Mouse (Mus musculus) layer of hippocampus, postnatal 14 days (tissue): ENCODE measurements at regions not wholly inside any gene's neighbourhood (a gene's known extent, or its start where the extent isn't known, plus 50 kb on each side); places are given as distances from the start of the nearest gene placed in this dataset.

Experiments
- DNase-seq, 2 experiments: peaks; one replicate each; pipeline ENCODE4 v3.0.0; 2021 to 2022; ENCODE audit warnings: low spot score in 2 of 2, mixed read lengths in 1 of 2

DNA sequence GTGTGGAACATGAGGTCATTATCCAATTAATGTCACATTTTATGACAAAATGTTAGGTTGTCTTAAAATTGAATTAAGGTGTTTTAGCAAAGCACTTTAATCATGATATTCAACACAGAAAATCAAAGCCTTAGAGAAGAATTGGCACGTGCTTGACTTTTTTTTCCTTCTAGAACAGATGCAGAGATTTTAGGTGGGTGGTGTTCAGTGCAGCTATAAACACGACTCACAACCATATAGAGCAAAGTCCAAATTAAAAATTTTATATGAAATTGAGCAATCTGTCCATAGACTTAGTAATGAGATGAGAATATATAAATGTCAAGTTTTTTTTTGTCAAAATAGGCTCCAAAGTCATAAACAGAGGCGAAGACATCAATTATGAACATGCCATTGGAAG is 737.1 kb upstream of the 4931417E11Rik start:
- peak in 1 of 2 experiments; percentile 16 for DNase-seq

GRCm38 (mm10) chr6:74204133-74204532 is 734.7 kb upstream of the 4931417E11Rik start:
- no peak for DNase-seq
